Mouse (Mus musculus): ENCODE measurements around the gene Dop1b. TPM values are rescaled to one million over a fixed set of nuclear protein-coding genes. Genes with fewer than 3 reads are reported as not detected.

The Dop1b gene
- polyA plus RNA-seq, 1 experiment = 20.7 TPM

- Histone ChIP-seq H3K4me3 (ENCODE audit: insufficient read depth, low read length) (no peak overlapping the region), H3K27ac (ENCODE audit: insufficient read depth, low read length) (no peak overlapping the region), H3K4me1 (ENCODE audit: control insufficient read depth, insufficient read depth, low read length) (no peaks in the 10 kb centered on the region)
- no peak for TF ChIP-seq CTCF (IDR thresholded peaks at IDR 0.05; ENCODE audit: borderline replicate concordance, insufficient read depth, low read length)
- no peak for TF ChIP-seq POLR2A (IDR thresholded peaks at IDR 0.05; ENCODE audit: low read depth, low read length)
Measured at GRCm38 (mm10) chr16:93788388-93788787, 76.7 kb downstream of the Dop1b start.

DNA sequence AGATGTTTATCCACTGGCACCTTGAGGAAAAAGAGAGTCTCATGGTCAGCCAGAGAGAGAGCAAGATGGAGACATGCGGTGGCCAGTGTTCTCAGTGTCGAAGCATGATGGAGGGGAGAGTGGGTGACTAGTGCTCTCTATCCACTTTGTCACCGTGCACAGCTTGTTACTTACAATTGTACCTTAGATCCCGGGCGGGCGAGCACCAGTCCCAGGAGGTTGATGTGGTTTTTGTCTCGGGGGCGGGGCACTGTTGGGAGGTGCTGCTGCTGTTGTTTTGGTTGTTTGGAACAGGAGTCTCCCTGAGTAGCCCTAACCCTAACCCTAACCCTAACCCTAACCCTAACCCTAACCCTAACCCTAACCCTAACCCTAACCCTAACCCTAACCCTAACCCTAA is 77.2 kb downstream of the Dop1b start:
- H3K4me1 ChIP-seq (ENCODE audit: control insufficient read depth, insufficient read depth, low read length) = no peaks in the 10 kb centered on the region
- no peak overlapping the region for H3K27ac ChIP-seq (ENCODE audit: insufficient read depth, low read length)
- TF ChIP-seq POLR2A (IDR thresholded peaks at IDR 0.05; ENCODE audit: low read depth, low read length) (no peak), CTCF (IDR thresholded peaks at IDR 0.05; ENCODE audit: borderline replicate concordance, insufficient read depth, low read length) (no peak)
- H3K4me3 ChIP-seq (ENCODE audit: insufficient read depth, low read length) = no peak overlapping the region

DNA sequence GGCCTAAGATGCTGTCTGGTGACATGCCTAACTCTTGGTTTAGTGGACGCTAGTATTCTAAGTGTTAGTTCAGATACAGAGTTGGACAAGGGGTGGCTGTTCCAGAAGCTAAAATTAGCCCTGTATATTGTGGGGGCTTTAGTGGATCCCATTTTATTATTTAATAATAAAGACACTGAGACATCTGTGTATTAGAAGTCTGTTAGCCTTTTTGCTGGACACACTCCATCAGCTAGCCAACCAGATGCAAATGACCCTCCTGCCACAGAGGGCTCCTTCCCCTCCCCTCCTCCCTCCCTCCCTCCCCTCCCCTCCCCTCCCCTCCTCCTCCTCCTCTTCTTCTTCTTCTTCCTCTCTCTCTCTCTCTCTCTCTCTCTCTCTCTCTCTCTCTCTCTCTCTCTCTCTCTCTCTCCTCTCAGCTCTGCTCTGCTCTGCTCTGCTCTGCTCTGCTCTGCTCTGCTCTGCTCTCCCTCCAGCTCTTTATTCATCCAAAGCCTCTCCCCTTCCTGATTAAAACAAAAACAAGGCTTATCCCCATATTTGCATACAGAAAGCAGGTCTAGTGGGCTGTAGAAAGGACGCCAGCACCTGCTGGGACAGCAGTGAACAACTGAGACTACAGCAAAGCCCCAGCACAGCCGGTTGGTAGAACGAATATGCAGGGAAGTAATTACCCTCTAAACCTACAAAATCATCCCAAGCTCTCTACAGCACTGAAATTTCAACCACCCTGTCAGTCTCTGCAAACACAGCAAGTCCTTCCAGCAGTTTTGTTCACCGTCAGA is 78.5 kb downstream of the Dop1b start:
- no peak for TF ChIP-seq POLR2A (IDR thresholded peaks at IDR 0.05; ENCODE audit: low read depth, low read length)
- TF ChIP-seq CTCF (IDR thresholded peaks at IDR 0.05; ENCODE audit: borderline replicate concordance, insufficient read depth, low read length) = no peak
- Histone ChIP-seq H3K27ac (ENCODE audit: insufficient read depth, low read length) (no peak overlapping the region), H3K4me3 (ENCODE audit: insufficient read depth, low read length) (no peak overlapping the region), H3K4me1 (ENCODE audit: control insufficient read depth, insufficient read depth, low read length) (no peaks in the 10 kb centered on the region)

- Histone ChIP-seq H3K4me1 (ENCODE audit: control insufficient read depth, insufficient read depth, low read length) (no peaks in the 10 kb centered on the region), H3K27ac (ENCODE audit: insufficient read depth, low read length) (no peak overlapping the region), H3K4me3 (ENCODE audit: insufficient read depth, low read length) (no peak overlapping the region)
- TF ChIP-seq POLR2A (IDR thresholded peaks at IDR 0.05; ENCODE audit: low read depth, low read length) = no peak
Measured at GRCm38 (mm10) chr16:93792981-93793630, 81.4 kb downstream of the Dop1b start.

GRCm38 (mm10) chr16:93794845-93795244 is 83.1 kb downstream of the Dop1b start:
- no peak for TF ChIP-seq CTCF (IDR thresholded peaks at IDR 0.05; ENCODE audit: borderline replicate concordance, insufficient read depth, low read length)
- no peak for TF ChIP-seq POLR2A (IDR thresholded peaks at IDR 0.05; ENCODE audit: low read depth, low read length)
- Histone ChIP-seq H3K4me3 (ENCODE audit: insufficient read depth, low read length) (no peak overlapping the region), H3K4me1 (ENCODE audit: control insufficient read depth, insufficient read depth, low read length) (no peaks in the 10 kb centered on the region), H3K27ac (ENCODE audit: insufficient read depth, low read length) (no peak overlapping the region)

DNA sequence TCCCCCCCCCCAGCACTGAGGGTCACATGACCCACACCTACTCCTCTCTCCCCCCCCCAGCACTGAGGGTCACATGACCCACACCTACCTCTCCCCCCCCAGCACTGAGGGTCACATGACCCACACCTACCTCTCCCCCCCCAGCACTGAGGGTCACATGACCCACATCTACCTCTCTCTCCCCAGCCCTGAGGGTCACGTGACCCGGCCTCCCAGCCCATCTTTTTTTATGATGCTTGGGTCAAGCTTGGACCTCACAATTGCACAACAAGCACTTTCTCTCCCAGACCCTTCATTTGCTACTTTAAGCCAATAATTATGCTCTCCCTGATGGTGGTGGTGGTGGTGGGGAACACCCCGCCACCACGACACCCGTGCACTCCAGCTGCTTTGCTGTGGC is 83.7 kb downstream of the Dop1b start:
- no peaks in the 10 kb centered on the region for H3K4me1 ChIP-seq (ENCODE audit: control insufficient read depth, insufficient read depth, low read length)
- H3K4me3 ChIP-seq (ENCODE audit: insufficient read depth, low read length) = no peak overlapping the region
- no peak overlapping the region for H3K27ac ChIP-seq (ENCODE audit: insufficient read depth, low read length)
- TF ChIP-seq POLR2A (IDR thresholded peaks at IDR 0.05; ENCODE audit: low read depth, low read length) (no peak), CTCF (IDR thresholded peaks at IDR 0.05; ENCODE audit: borderline replicate concordance, insufficient read depth, low read length) (no peak)

GRCm38 (mm10) chr16:93797021-93797840 is 85.5 kb downstream of the Dop1b start:
- no peak overlapping the region for H3K4me3 ChIP-seq (ENCODE audit: insufficient read depth, low read length)
- no peaks in the 10 kb centered on the region for H3K4me1 ChIP-seq (ENCODE audit: control insufficient read depth, insufficient read depth, low read length)
- no peak for TF ChIP-seq POLR2A (IDR thresholded peaks at IDR 0.05; ENCODE audit: low read depth, low read length)
- no peak for TF ChIP-seq CTCF (IDR thresholded peaks at IDR 0.05; ENCODE audit: borderline replicate concordance, insufficient read depth, low read length)
- H3K27ac ChIP-seq (ENCODE audit: insufficient read depth, low read length) = no peak overlapping the region; the same call in 1 of the 2 replicates

GRCm38 (mm10) chr16:93797841-93798492 is 86.3 kb downstream of the Dop1b start:
- TF ChIP-seq POLR2A (IDR thresholded peaks at IDR 0.05; ENCODE audit: low read depth, low read length) = no peak
- TF ChIP-seq CTCF (IDR thresholded peaks at IDR 0.05; ENCODE audit: borderline replicate concordance, insufficient read depth, low read length) = no peak
- Histone ChIP-seq H3K4me3 (ENCODE audit: insufficient read depth, low read length) (no peak overlapping the region), H3K4me1 (ENCODE audit: control insufficient read depth, insufficient read depth, low read length) (no peaks in the 10 kb centered on the region), H3K27ac (ENCODE audit: insufficient read depth, low read length) (no peak overlapping the region)

DNA sequence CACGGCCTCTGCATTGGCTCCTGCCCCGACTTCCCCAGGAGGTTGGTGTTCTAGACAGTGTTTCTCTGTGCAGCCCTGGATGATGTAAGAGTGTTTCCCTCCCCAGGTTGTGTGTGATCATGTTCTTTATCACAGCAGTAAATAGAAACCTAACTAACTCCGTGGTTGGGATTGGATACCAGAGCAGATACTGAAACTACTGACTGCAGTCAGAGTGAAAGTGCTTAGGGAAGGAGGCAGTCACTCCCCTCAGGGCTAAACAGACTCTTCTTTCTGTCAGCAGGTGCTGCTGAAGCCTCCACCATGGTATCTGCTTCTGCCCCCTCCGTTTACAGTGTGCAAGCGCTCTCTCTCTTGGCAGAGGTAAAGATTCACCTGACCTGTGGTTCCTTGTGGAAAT is 86.9 kb downstream of the Dop1b start:
- Histone ChIP-seq H3K27ac (ENCODE audit: insufficient read depth, low read length) (no peak overlapping the region), H3K4me3 (ENCODE audit: insufficient read depth, low read length) (no peak overlapping the region), H3K4me1 (ENCODE audit: control insufficient read depth, insufficient read depth, low read length) (no peaks in the 10 kb centered on the region)
- no peak for TF ChIP-seq POLR2A (IDR thresholded peaks at IDR 0.05; ENCODE audit: low read depth, low read length)
- TF ChIP-seq CTCF (IDR thresholded peaks at IDR 0.05; ENCODE audit: borderline replicate concordance, insufficient read depth, low read length) = no peak

All from embryonic fibroblast, embryonic 13.5 days (primary cell).